Mouse (Mus musculus): ENCODE results near the gene Neu3.

Gene Neu3

GRCm38 (mm10) chr7:99795192-99795981 is 32.8 kb downstream of the Neu3 start:
- DNase-seq (ENCODE audit: low spot score in 2 of 2) = no peak

DNA sequence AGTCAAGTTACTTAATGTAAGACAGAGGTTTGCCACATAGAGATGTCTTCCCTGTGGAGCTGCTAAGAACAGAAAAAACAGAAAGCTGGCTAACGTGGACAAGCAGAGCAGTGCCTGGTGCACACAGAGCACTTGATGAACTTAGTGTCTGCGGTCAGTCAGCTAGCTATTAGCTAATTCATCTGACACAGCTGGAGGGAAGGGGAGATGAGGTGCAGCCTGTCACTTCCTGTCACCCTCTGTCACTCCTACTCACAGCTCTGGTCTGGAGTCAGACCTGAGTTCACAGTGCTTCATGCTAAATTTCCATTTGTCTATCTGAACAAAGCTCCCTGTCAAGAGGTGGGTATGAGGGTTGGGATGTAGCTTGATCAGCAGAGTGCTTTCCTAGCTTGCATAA is 34.1 kb downstream of the Neu3 start:
- DNase-seq (ENCODE audit: low spot score in 2 of 2) = no peak

DNA sequence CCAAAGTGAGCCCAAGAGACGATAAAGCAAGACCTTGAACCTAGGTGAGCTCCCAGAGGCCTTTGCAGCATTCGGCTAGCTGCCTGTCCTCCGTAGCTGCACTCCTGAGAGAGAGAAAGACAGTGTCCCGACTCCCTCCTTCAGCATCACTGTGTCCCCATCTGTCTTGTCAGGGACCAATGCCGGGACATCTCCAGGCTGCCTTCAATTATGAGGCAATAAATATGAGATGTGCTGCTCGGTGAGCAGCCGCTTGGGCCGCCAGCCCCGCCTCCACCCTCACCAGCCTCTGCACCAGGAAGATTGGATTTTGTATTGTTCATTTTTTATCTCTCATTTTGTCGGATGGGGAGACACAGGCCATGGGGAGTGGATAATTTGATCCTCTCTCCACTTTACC is 37.4 kb downstream of the Neu3 start:
- DNase-seq (ENCODE audit: low spot score in 2 of 2) = no peak

DNA sequence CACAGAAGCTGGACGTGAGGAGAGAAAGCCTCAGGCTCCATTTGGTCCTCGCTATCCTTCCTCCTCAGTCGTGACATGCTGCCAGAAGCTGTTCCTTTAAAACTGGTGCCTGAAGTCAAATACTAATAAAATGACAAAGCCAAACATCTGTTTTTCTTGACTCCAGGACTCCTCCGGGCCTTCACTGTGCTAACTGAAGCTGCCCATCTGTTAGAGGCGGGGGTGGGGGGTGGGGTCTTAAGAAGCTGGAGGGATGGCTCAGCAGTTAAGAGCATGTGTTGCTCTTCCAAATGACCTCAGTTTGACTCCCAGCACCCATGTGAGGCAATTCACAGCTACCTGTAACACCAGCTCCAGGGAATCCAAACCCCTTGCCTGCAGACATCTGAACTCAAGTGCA is 39.7 kb downstream of the Neu3 start:
- no peak for DNase-seq (ENCODE audit: low spot score in 2 of 2)

GRCm38 (mm10) chr7:99787935-99788334 is 40.3 kb downstream of the Neu3 start:
- no peak for DNase-seq (ENCODE audit: low spot score in 2 of 2)

- no peak for DNase-seq (ENCODE audit: low spot score in 2 of 2)
These were observed 41.4 kb downstream of the Neu3 start for GRCm38 (mm10) chr7:99786774-99787173.

GRCm38 (mm10) chr7:99785553-99785952 is 42.7 kb downstream of the Neu3 start:
- DNase-seq (ENCODE audit: low spot score in 2 of 2) = no peak

DNA sequence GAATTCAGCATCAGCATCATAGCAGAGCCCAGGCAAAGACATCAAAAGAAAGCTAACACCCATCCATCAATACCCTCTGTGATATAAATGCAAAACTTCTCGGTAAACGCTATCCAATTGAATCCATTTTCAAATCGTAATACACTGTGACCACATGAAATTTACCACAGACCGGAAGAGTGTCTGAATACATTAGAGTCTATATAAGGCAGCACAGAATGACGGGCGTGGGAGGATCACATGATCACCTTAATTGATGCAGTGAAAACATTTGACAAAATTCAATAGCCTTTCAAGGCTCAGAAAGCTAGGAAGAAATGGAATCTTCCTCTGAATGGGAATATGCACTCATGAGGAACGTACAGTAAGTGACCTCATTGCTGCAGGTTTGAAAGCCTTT is 44.8 kb downstream of the Neu3 start:
- no peak for DNase-seq (ENCODE audit: low spot score in 2 of 2)

GRCm38 (mm10) chr7:99781916-99782315 is 46.3 kb downstream of the Neu3 start:
- DNase-seq (ENCODE audit: low spot score in 2 of 2) = no peak

- no peak for DNase-seq (ENCODE audit: low spot score in 2 of 2)
These were observed 46.8 kb downstream of the Neu3 start for GRCm38 (mm10) chr7:99781385-99781784.

GRCm38 (mm10) chr7:99763207-99763606 is 65.0 kb downstream of the Neu3 start, which contains the start of gene Olfr521:
Olfr521 (plus strand) TSS chr7:99763507.
- DNase-seq (ENCODE audit: low spot score in 2 of 2) = no peak

Data from urinary bladder, postnatal 4 days (tissue).